Mouse (Mus musculus) spleen, adult 2 months (tissue): Measurements from ENCODE around the gene Fbxl13.

ENCODE experiments used
- CTCF ChIP-seq: fragments of 200-500 bp; IDR thresholded peaks from 2 replicates; pipeline ENCODE4 v1.5.1; 2011; ENCODE audit warnings: mild to moderate bottlenecking, inconsistent platforms; ENCODE audit not compliant: insufficient read depth, insufficient read length, insufficient replicate concordance; ENCODE audit errors: extremely low read depth
- POLR2A ChIP-seq: fragments of 200-500 bp; IDR thresholded peaks from 2 replicates; pipeline ENCODE4 v1.6.1; 2011; ENCODE audit warnings: low read depth, low read length, inconsistent platforms

- no peak for TF ChIP-seq CTCF
- TF ChIP-seq POLR2A: no peak
These were observed 53.3 kb downstream of the Fbxl13 start for GRCm38 (mm10) chr5:21592106-21592505.
